Mouse (Mus musculus) C2C12 (cell line): ENCODE measurements around the gene Ccdc181. TPM values are rescaled to one million over a fixed set of nuclear protein-coding genes. Genes with fewer than 3 reads are reported as not detected.

Source experiments
- H3K27me3 ChIP-seq: one replicate; pipeline ENCODE4 v1.6.1; 2011; ENCODE audit not compliant: control insufficient read depth, insufficient read depth, insufficient read length
- H3K36me3 ChIP-seq: one replicate; pipeline ENCODE4 v1.6.1; 2011; ENCODE audit not compliant: control insufficient read depth, insufficient read depth
- H3K4me3 ChIP-seq: one replicate; pipeline ENCODE4 v1.5.1; 2011; ENCODE audit warnings: mild to moderate bottlenecking, control low read depth; ENCODE audit not compliant: poor library complexity, insufficient read depth, severe bottlenecking
- H3K79me2 ChIP-seq: one replicate; pipeline ENCODE4 v1.6.1; 2011; ENCODE audit not compliant: control insufficient read depth, insufficient read depth
- H3K79me3 ChIP-seq: one replicate; pipeline ENCODE4 v1.6.1; 2011; ENCODE audit warnings: low read depth, control low read depth
- H3ac ChIP-seq: one replicate; pipeline ENCODE3; 2011; ENCODE audit warnings: low read depth; ENCODE audit not compliant: control insufficient read depth, insufficient read length
- CEBPB ChIP-seq: IDR thresholded peaks from one replicate; pipeline ENCODE4 v1.6.1; 2011; ENCODE audit warnings: low read depth, mild to moderate bottlenecking, control low read depth, moderate library complexity
- CTCF ChIP-seq: IDR thresholded peaks from one replicate; pipeline ENCODE4 v1.5.1; 2011; ENCODE audit not compliant: control insufficient read depth, insufficient read depth, insufficient read length
- FOSL1 ChIP-seq: IDR thresholded peaks from one replicate; pipeline ENCODE4 v1.8.0; 2011; ENCODE audit warnings: mild to moderate bottlenecking, low read length; ENCODE audit not compliant: poor library complexity, insufficient read depth, severe bottlenecking
- MAX ChIP-seq: IDR thresholded peaks from one replicate; pipeline ENCODE4 v1.6.1; 2011; ENCODE audit warnings: mild to moderate bottlenecking, control low read depth
- MYOD1 ChIP-seq: IDR thresholded peaks from one replicate; pipeline ENCODE4 v1.6.1; 2011; ENCODE audit warnings: low read depth; ENCODE audit not compliant: control insufficient read depth, insufficient read length
- MYOG ChIP-seq: IDR thresholded peaks from one replicate; pipeline ENCODE4 v1.6.1; 2011; ENCODE audit not compliant: control insufficient read depth, insufficient read length; ENCODE audit errors: extremely low read depth
- USF1 ChIP-seq: IDR thresholded peaks from one replicate; pipeline ENCODE4 v1.6.1; 2011; ENCODE audit warnings: low read depth, mild to moderate bottlenecking, control low read depth, moderate library complexity
- polyA plus RNA-seq: library from polyadenylated mRNA; unstranded; fragments of >200 nt; fragmentation: generic; extraction: Trizol; gene quantifications from one replicate; pipeline ENCODE4 v1.2.1, GENCODE M21; 2012; ENCODE audit warnings: missing spikeins

Ccdc181 gene
- polyA plus RNA-seq, 1 experiment, result 1.7 TPM

GRCm38 (mm10) chr1:164270941-164271340, 4.4 kb upstream of the Ccdc181 start:
- no peaks in the 10 kb centered on the region for H3K79me3 ChIP-seq
- H3ac ChIP-seq, result no peak overlapping the region
- H3K27me3 ChIP-seq, result no peaks in the 10 kb centered on the region
- no peak overlapping the region for H3K4me3 ChIP-seq
- H3K79me2 ChIP-seq, result no peaks in the 10 kb centered on the region
- TF ChIP-seq MYOD1, result no peak
- no peak for TF ChIP-seq MYOG
- no peak for TF ChIP-seq MAX
- no peak for TF ChIP-seq CEBPB
- TF ChIP-seq CTCF, result no peak
- H3K36me3 ChIP-seq, result no peaks in the 10 kb centered on the region

- TF ChIP-seq MAX, result no peak
- TF ChIP-seq MYOG, result no peak
- TF ChIP-seq CEBPB, result no peak
- no peak for TF ChIP-seq CTCF
- TF ChIP-seq USF1, result no peak
- TF ChIP-seq FOSL1, result no peak
- TF ChIP-seq MYOD1, result no peak
- no peak overlapping the region for H3K4me3 ChIP-seq
- H3K79me2 ChIP-seq, result no peaks in the 10 kb centered on the region
- no peaks in the 10 kb centered on the region for H3K27me3 ChIP-seq
- H3K36me3 ChIP-seq, result no peaks in the 10 kb centered on the region
- H3ac ChIP-seq, result no peak overlapping the region
- no peaks in the 10 kb centered on the region for H3K79me3 ChIP-seq
These were observed 1.7 kb upstream of the Ccdc181 start for GRCm38 (mm10) chr1:164273659-164274058.

GRCm38 (mm10) chr1:164276552-164276951, 1.2 kb downstream of the Ccdc181 start:
- TF ChIP-seq FOSL1 (no peak), USF1 (peak; percentile 65)

GRCm38 (mm10) chr1:164279332-164279731, 3.9 kb downstream of the Ccdc181 start:
- Histone ChIP-seq H3K36me3 (no peaks in the 10 kb centered on the region), H3K79me2 (no peaks in the 10 kb centered on the region), H3K4me3 (no peak overlapping the region), H3ac (no peak overlapping the region), H3K79me3 (no peaks in the 10 kb centered on the region), H3K27me3 (no peaks in the 10 kb centered on the region)
- TF ChIP-seq USF1 (peak; percentile 52), FOSL1 (no peak), MYOD1 (no peak)

More at GRCm38 (mm10) chr1:164276552-164276951, 1.2 kb downstream of the Ccdc181 start:
- Histone ChIP-seq H3K79me2 (no peaks in the 10 kb centered on the region), H3ac (no peak overlapping the region), H3K79me3 (no peaks in the 10 kb centered on the region), H3K36me3 (no peaks in the 10 kb centered on the region), H3K27me3 (no peaks in the 10 kb centered on the region), H3K4me3 (no peak overlapping the region)

- Histone ChIP-seq H3K36me3 (no peaks in the 10 kb centered on the region), H3K79me2 (no peaks in the 10 kb centered on the region), H3K79me3 (no peaks in the 10 kb centered on the region), H3K27me3 (no peaks in the 10 kb centered on the region), H3ac (no peak overlapping the region), H3K4me3 (no peak overlapping the region)
- TF ChIP-seq MYOG, result no peak
- TF ChIP-seq CTCF, result no peak
- TF ChIP-seq USF1, result no peak
- no peak for TF ChIP-seq CEBPB
- no peak for TF ChIP-seq MYOD1
- TF ChIP-seq FOSL1, result no peak
- no peak for TF ChIP-seq MAX
These were observed 8.6 kb downstream of the Ccdc181 start for GRCm38 (mm10) chr1:164284007-164284406.

- Histone ChIP-seq H3K79me3 (no peaks in the 10 kb centered on the region), H3K36me3 (peaks cover 21% of the 10 kb centered on the region), H3K4me3 (no peak overlapping the region), H3K79me2 (no peaks in the 10 kb centered on the region), H3ac (no peak overlapping the region), H3K27me3 (no peaks in the 10 kb centered on the region)
- TF ChIP-seq MYOG (no peak), MYOD1 (no peak), CEBPB (no peak), FOSL1 (no peak), CTCF (no peak), MAX (no peak), USF1 (no peak)
These were observed 12.0 kb downstream of the Ccdc181 start for GRCm38 (mm10) chr1:164287406-164287805.
